Mouse (Mus musculus): Measurements from ENCODE around the gene Trpc7.

DNA sequence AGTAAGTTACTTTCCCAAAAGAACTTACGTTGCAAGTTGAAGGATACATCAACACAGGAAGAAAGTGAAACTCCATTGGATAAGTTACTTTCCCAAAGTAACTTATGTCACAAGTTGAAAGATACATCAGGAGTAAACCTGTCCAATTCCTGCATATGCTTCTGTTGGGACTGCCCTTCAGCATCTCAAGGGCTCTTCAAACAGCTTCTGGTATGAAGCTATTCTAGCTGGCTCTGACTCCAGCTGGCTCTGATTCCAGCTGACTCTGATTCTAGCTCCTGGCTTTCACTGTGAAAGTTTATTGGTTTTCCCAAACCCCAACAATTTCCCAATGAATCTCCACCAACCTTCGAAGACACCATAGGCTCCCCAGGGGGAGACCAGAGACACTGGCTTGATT is 27.2 kb upstream of the Trpc7 start:
- TF ChIP-seq CTCF (IDR thresholded peaks at IDR 0.05; ENCODE audit: low read depth) = no peak
- TF ChIP-seq EP300 (IDR thresholded peaks at IDR 0.05; ENCODE audit: low read depth) = no peak
